Mouse (Mus musculus): ENCODE results near the gene Armc2.

The Armc2 gene

DNA sequence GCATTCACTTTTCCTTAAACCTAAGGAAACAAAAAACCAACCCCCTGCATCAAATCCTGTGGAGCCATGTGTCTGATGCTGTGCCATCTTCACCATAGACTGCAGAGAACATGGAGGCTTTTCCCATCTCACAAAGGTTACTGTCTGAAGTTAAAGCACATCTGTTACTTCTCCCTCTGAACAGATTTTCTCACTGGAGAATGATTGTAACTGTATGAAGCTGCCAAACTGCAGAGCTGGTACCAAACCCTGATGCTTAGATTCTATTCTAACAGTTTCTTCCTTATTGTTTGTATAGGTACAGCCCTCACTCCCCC, 151.4 kb downstream of the Armc2 start:
- DNase-seq (ENCODE audit: low spot score in 2 of 2) = no peak

DNA sequence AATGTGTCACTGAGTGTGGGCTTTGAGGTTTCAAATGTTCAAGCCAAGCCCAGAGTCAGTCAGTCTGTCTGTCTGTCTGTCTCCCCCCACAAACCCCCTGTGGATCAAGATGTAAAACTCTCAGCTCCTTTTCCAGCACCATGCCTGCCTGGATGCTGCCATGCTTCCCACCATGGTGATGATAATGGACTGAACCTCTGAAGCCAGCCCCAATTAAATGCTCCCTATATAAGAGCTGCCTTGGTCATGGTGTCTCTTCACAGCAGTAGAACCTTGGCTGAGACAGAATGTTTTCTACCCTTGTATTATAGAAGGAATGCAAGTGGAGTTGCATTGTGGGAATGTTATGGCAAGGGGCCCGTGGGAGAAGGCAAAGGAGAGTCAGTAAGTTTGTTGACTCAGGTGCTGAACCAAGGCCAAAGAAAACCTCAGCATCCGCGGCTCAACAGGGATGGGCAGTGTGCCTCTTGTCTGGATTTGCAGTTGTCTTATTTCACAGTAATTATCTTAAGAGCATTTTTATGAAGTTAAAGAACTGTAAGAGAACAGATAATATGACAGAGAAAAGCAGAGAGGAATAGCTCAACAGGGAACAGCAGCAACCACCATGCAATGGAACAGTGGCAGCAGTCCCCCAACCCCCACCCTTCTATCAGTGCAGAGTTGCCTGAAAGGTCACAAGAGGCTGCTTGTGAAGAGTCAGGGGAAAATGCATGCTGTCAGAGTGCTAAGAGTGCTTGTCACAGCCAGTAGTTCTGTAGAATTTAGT, 152.0 kb downstream of the Armc2 start:
- no peak for DNase-seq (ENCODE audit: low spot score in 2 of 2)

All from urinary bladder, postnatal 4 days (tissue).